In genomic region chr5:81200354-81200753, GRCm38 (mm10) we compare ENCODE assay signal across 20 mouse cellular contexts.
DNase-seq lines count a peak whose midpoint lies in the region; ATAC-seq lines count a peak whose summit lies in the region.
"Had no signal": no experiment of that assay in that cellular context is flagged by ENCODE, and none has a peak within 500 bp of the region (broad histone marks: within the 10 kb centered on the region; RNA-seq: fewer than 3 reads in every experiment).

No protein-coding gene starts in this region.

- no peaks in the 10 kb centered on the region for H3K27me3 ChIP-seq in hindbrain, embryonic 15.5 days
- no peaks in the 10 kb centered on the region for H3K27me3 ChIP-seq in hindbrain, embryonic 12.5 days
- no peaks in the 10 kb centered on the region for H3K27me3 ChIP-seq in midbrain, embryonic 13.5 days
- H3K27me3 ChIP-seq in midbrain, embryonic 14.5 days (ENCODE audit: control insufficient read depth, insufficient read depth, low read length), result no peaks in the 10 kb centered on the region
- H3K27me3 ChIP-seq: embryonic facial prominence, embryonic 13.5 days; embryonic facial prominence, embryonic 15.5 days; forebrain, embryonic 13.5 days; forebrain, embryonic 15.5 days had no signal

- no peak overlapping the region for H3K27ac ChIP-seq in hindbrain, embryonic 15.5 days (replicated peaks)
- H3K27ac ChIP-seq in hindbrain, embryonic 12.5 days, result no peak overlapping the region
- no peak overlapping the region for H3K27ac ChIP-seq in midbrain, embryonic 13.5 days
- no peak overlapping the region for H3K27ac ChIP-seq in midbrain, embryonic 14.5 days (replicated peaks; ENCODE audit: low read depth, low read length)
- H3K27ac ChIP-seq: embryonic facial prominence, embryonic 13.5 days; embryonic facial prominence, embryonic 15.5 days; forebrain, embryonic 10.5 days; forebrain, embryonic 13.5 days; forebrain, embryonic 15.5 days had no signal

- ATAC-seq in hindbrain, embryonic 15.5 days (ENCODE audit: low FRiP score, low read depth), result peak; percentile 69; the same call in 1 of the 2 replicates
- ATAC-seq in hindbrain, embryonic 12.5 days (ENCODE audit: low FRiP score), result no peak
- peak; percentile 27; the same call in 1 of the 2 replicates for ATAC-seq in midbrain, embryonic 13.5 days
- ATAC-seq in midbrain, embryonic 14.5 days (ENCODE audit: low FRiP score, low TSS enrichment), result no peak
- ATAC-seq: forebrain, embryonic 13.5 days; forebrain, embryonic 15.5 days had no signal

- 0 out of 2 replicates have a peak, but pooled peaks cover 3% of the 10 kb centered on the region for H3K4me1 ChIP-seq in hindbrain, embryonic 15.5 days (replicated peaks)
- H3K4me1 ChIP-seq in hindbrain, embryonic 12.5 days, result peaks cover 3% of the 10 kb centered on the region
- peaks cover 3% of the 10 kb centered on the region for H3K4me1 ChIP-seq in midbrain, embryonic 13.5 days (replicated peaks)
- no peaks in the 10 kb centered on the region for H3K4me1 ChIP-seq in midbrain, embryonic 14.5 days (ENCODE audit: control insufficient read depth, insufficient read depth, low read length)
- H3K4me1 ChIP-seq: embryonic facial prominence, embryonic 13.5 days; embryonic facial prominence, embryonic 15.5 days; forebrain, embryonic 10.5 days; forebrain, embryonic 13.5 days; forebrain, embryonic 15.5 days had no signal

- no peaks in the 10 kb centered on the region for H3K9me3 ChIP-seq in hindbrain, embryonic 15.5 days
- H3K9me3 ChIP-seq in hindbrain, embryonic 12.5 days (replicated peaks), result no peaks in the 10 kb centered on the region
- H3K9me3 ChIP-seq in midbrain, embryonic 13.5 days, result no peaks in the 10 kb centered on the region
- H3K9me3 ChIP-seq in midbrain, embryonic 14.5 days (ENCODE audit: control insufficient read depth, low read length), result no peaks in the 10 kb centered on the region
- H3K9me3 ChIP-seq: embryonic facial prominence, embryonic 13.5 days; embryonic facial prominence, embryonic 15.5 days; forebrain, embryonic 10.5 days; forebrain, embryonic 13.5 days; forebrain, embryonic 15.5 days had no signal

- no peaks in the 10 kb centered on the region for H3K36me3 ChIP-seq in hindbrain, embryonic 15.5 days
- H3K36me3 ChIP-seq in hindbrain, embryonic 12.5 days, result no peaks in the 10 kb centered on the region
- no peaks in the 10 kb centered on the region for H3K36me3 ChIP-seq in midbrain, embryonic 13.5 days
- no peaks in the 10 kb centered on the region for H3K36me3 ChIP-seq in midbrain, embryonic 14.5 days (ENCODE audit: control insufficient read depth, insufficient read depth, low read length)
- H3K36me3 ChIP-seq: embryonic facial prominence, embryonic 13.5 days; embryonic facial prominence, embryonic 15.5 days; forebrain, embryonic 10.5 days; forebrain, embryonic 15.5 days had no signal

- no peak overlapping the region for H3K4me3 ChIP-seq in hindbrain, embryonic 15.5 days
- no peak overlapping the region for H3K4me3 ChIP-seq in hindbrain, embryonic 12.5 days
- no peak overlapping the region for H3K4me3 ChIP-seq in midbrain, embryonic 13.5 days (replicated peaks)
- no peak overlapping the region for H3K4me3 ChIP-seq in midbrain, embryonic 14.5 days (replicated peaks; ENCODE audit: low read depth, low read length)
- H3K4me3 ChIP-seq: embryonic facial prominence, embryonic 13.5 days; embryonic facial prominence, embryonic 15.5 days; erythroblast, embryonic 14.5 days; forebrain, embryonic 10.5 days; forebrain, embryonic 13.5 days; forebrain, embryonic 15.5 days had no signal

- H3K9ac ChIP-seq in hindbrain, embryonic 15.5 days, result no peak overlapping the region
- no peak overlapping the region for H3K9ac ChIP-seq in hindbrain, embryonic 12.5 days
- no peak overlapping the region for H3K9ac ChIP-seq in midbrain, embryonic 13.5 days (replicated peaks)
- no peak overlapping the region for H3K9ac ChIP-seq in midbrain, embryonic 14.5 days (replicated peaks; ENCODE audit: low read length)
- H3K9ac ChIP-seq: embryonic facial prominence, embryonic 13.5 days; embryonic facial prominence, embryonic 15.5 days; forebrain, embryonic 13.5 days; forebrain, embryonic 15.5 days had no signal

- H3K4me2 ChIP-seq in hindbrain, embryonic 15.5 days, result no peak overlapping the region
- no peak overlapping the region for H3K4me2 ChIP-seq in hindbrain, embryonic 12.5 days (replicated peaks)
- no peak overlapping the region for H3K4me2 ChIP-seq in midbrain, embryonic 13.5 days (replicated peaks)
- no peak overlapping the region for H3K4me2 ChIP-seq in midbrain, embryonic 14.5 days (ENCODE audit: low read length)
- H3K4me2 ChIP-seq: embryonic facial prominence, embryonic 13.5 days; embryonic facial prominence, embryonic 15.5 days; forebrain, embryonic 13.5 days; forebrain, embryonic 15.5 days had no signal

- no peak for DNase-seq in midbrain, embryonic 14.5 days
- DNase-seq: adrenal gland, adult 2 months; adrenal gland, postnatal 10 days; adrenal gland, postnatal 25 days; cerebellum, adult 11 months; cerebellum, adult 18-20 months; cerebellum, adult 8-10 months; cerebellum, adult 9-11 months; cerebellum, postnatal 14 days; cerebellum, postnatal 36 days; embryo, embryonic 11 days had no signal

Comparison
In these comparisons a context has a peak if more than half of its experiments do, and no peak if none do; other contexts are left out.
1. ATAC-seq: peak in hindbrain, embryonic 15.5 days (single experiment) and midbrain, embryonic 13.5 days (single experiment); none in hindbrain, embryonic 12.5 days (single experiment) and midbrain, embryonic 14.5 days (single experiment).